In genomic region chr5:24483326-24483725, GRCm38 (mm10) we compare ENCODE assay signal across 8 mouse cellular contexts. TPM values are rescaled to one million over a fixed set of nuclear protein-coding genes. Genes with fewer than 3 reads are reported as not detected.
DNase-seq lines count a peak whose midpoint lies in the region; ATAC-seq lines count a peak whose summit lies in the region.

No protein-coding gene starts in this region.

- peak; percentile 75 for ATAC-seq in inflammation-experienced regulatory T-cells, adult 6 months
- peak; percentile 49; the same call in 1 of the 2 replicates for ATAC-seq in limb, embryonic 13.5 days (ENCODE audit: low FRiP score, low read depth)
- ATAC-seq in midbrain, embryonic 13.5 days = peak; percentile 29

- DNase-seq in urinary bladder, postnatal 14 days (ENCODE audit: low spot score) = peak; percentile 72
- no peak for DNase-seq in urinary bladder, adult 2 months (ENCODE audit: low spot score)
- DNase-seq in cerebellum, adult 8-10 months = peak; percentile 71
- peak; percentile 52 to 58 for DNase-seq in frontal cortex, postnatal 25 days (ENCODE audit: low spot score in 2 of 2)
- DNase-seq in splenic B cell, adult 2 months (ENCODE audit: low read depth, low spot score) = peak; percentile 58

- no peak overlapping the region for H3K4me3 ChIP-seq in limb, embryonic 13.5 days
- no peak overlapping the region for H3K4me3 ChIP-seq in midbrain, embryonic 13.5 days (replicated peaks)

- H3K27me3 ChIP-seq in limb, embryonic 13.5 days = peaks cover 6% of the 10 kb centered on the region; the same call in 1 of the 2 replicates
- H3K27me3 ChIP-seq in midbrain, embryonic 13.5 days = peaks cover 3% of the 10 kb centered on the region; the same call in 1 of the 2 replicates
- no peaks in the 10 kb centered on the region for H3K27me3 ChIP-seq in splenic B cell, adult 2 months (ENCODE audit: control insufficient read depth, insufficient read depth, low read length, poor library complexity, severe bottlenecking)

- no peak overlapping the region for H3K4me2 ChIP-seq in limb, embryonic 13.5 days (replicated peaks)
- no peak overlapping the region for H3K4me2 ChIP-seq in midbrain, embryonic 13.5 days (replicated peaks)

- H3K4me1 ChIP-seq in limb, embryonic 13.5 days = peaks cover 42% of the 10 kb centered on the region
- H3K4me1 ChIP-seq in midbrain, embryonic 13.5 days (replicated peaks) = peaks cover 60% of the 10 kb centered on the region

- no peaks in the 10 kb centered on the region for H3K9me3 ChIP-seq in limb, embryonic 13.5 days
- no peaks in the 10 kb centered on the region for H3K9me3 ChIP-seq in midbrain, embryonic 13.5 days

- H3K9ac ChIP-seq in limb, embryonic 13.5 days = 0 out of 2 replicates have a peak overlapping the region, but pooled peaks have one; percentile 40
- no peak overlapping the region for H3K9ac ChIP-seq in midbrain, embryonic 13.5 days (replicated peaks)

- 25% methylated on average over 11 of the region's 11 CpGs for WGBS in limb, embryonic 13.5 days
- 17% methylated on average over 11 of the region's 11 CpGs for WGBS in midbrain, embryonic 13.5 days

- H3K27ac ChIP-seq in limb, embryonic 13.5 days = no peak overlapping the region
- H3K27ac ChIP-seq in midbrain, embryonic 13.5 days = peak overlapping the region; percentile 14; the same call in 1 of the 2 replicates

- peaks cover 81% of the 10 kb centered on the region for H3K36me3 ChIP-seq in limb, embryonic 13.5 days
- H3K36me3 ChIP-seq in midbrain, embryonic 13.5 days = peaks cover 71% of the 10 kb centered on the region
- H3K36me3 ChIP-seq in splenic B cell, adult 2 months (ENCODE audit: control insufficient read depth, insufficient read depth, low read length, poor library complexity, severe bottlenecking) = peaks cover 17% of the 10 kb centered on the region

RNA-seq across cellular contexts. Expression of gene Agap3, which starts 31.3 kb away (rescaled TPM):
- 55.8 and 73.8 TPM in 2 replicates for polyA plus RNA-seq in urinary bladder, adult 2 months (2012; rRNA removed)
- polyA plus RNA-seq in inflammation-experienced regulatory T-cells, adult 6 months (2017; shearing (Covaris generic)) = 1 to 10 TPM; 5.4 to 9.7 (median 7.5) TPM
- polyA plus RNA-seq in limb, embryonic 13.5 days (2015; fragmentation: Nextera tagmentation; extraction: Ambion mirVana) = 29.8 and 35.4 TPM in 2 replicates
- 48.8 and 52.2 TPM in 2 replicates for polyA plus RNA-seq in midbrain, embryonic 13.5 days (2015; fragmentation: Nextera tagmentation; extraction: Ambion mirVana)

RNA-seq across cellular contexts. Expression of gene Tmub1, which starts 35.7 kb away (rescaled TPM):
- polyA plus RNA-seq in urinary bladder, adult 2 months (2012; rRNA removed) = 24.5 TPM in 2 replicates
- polyA plus RNA-seq in inflammation-experienced regulatory T-cells, adult 6 months (2017; shearing (Covaris generic)) = 10 to 100 TPM; 50.9 to 68.9 (median 59.0) TPM
- 23.7 and 24.6 TPM in 2 replicates for polyA plus RNA-seq in limb, embryonic 13.5 days (2015; fragmentation: Nextera tagmentation; extraction: Ambion mirVana)
- polyA plus RNA-seq in midbrain, embryonic 13.5 days (2015; fragmentation: Nextera tagmentation; extraction: Ambion mirVana) = 46.5 and 49.6 TPM in 2 replicates

RNA-seq across cellular contexts. Expression of gene Fastk, which starts 38.2 kb away (rescaled TPM):
- polyA plus RNA-seq in urinary bladder, adult 2 months (2012; rRNA removed) = 134 and 154 TPM in 2 replicates
- 10 to 100 TPM; 32.1 to 63.3 (median 63.0) TPM for polyA plus RNA-seq in inflammation-experienced regulatory T-cells, adult 6 months (2017; shearing (Covaris generic))
- 120 TPM in 2 replicates for polyA plus RNA-seq in limb, embryonic 13.5 days (2015; fragmentation: Nextera tagmentation; extraction: Ambion mirVana)
- polyA plus RNA-seq in midbrain, embryonic 13.5 days (2015; fragmentation: Nextera tagmentation; extraction: Ambion mirVana) = 80.4 and 95.0 TPM in 2 replicates

RNA-seq across cellular contexts. Expression of gene Gbx1, which starts 43.7 kb away (rescaled TPM):
- polyA plus RNA-seq in urinary bladder, adult 2 months (2012; rRNA removed) = 0.01 and 0.07 TPM in 2 replicates
- polyA plus RNA-seq in inflammation-experienced regulatory T-cells, adult 6 months (2017; shearing (Covaris generic)) = under 1 TPM in 1 of 3 experiments, not detected in 2; 0.16 TPM
- not detected in 2 replicates for polyA plus RNA-seq in limb, embryonic 13.5 days (2015; fragmentation: Nextera tagmentation; extraction: Ambion mirVana)
- polyA plus RNA-seq in midbrain, embryonic 13.5 days (2015; fragmentation: Nextera tagmentation; extraction: Ambion mirVana) = 0.17 and 0.20 TPM in 2 replicates

RNA-seq across cellular contexts. Expression of gene Asb10, which starts 57.5 kb away (rescaled TPM):
- polyA plus RNA-seq in urinary bladder, adult 2 months (2012; rRNA removed) = 0.45 and 0.72 TPM in 2 replicates
- polyA plus RNA-seq in inflammation-experienced regulatory T-cells, adult 6 months (2017; shearing (Covaris generic)) = not detected
- 1.6 and 2.2 TPM in 2 replicates for polyA plus RNA-seq in limb, embryonic 13.5 days (2015; fragmentation: Nextera tagmentation; extraction: Ambion mirVana)
- polyA plus RNA-seq in midbrain, embryonic 13.5 days (2015; fragmentation: Nextera tagmentation; extraction: Ambion mirVana) = 0.17 TPM in 1 of 2 replicates, not detected in the other
